33 mouse cellular contexts compared by ENCODE assay signal in genomic region chr6:48638553-48638952, GRCm38 (mm10). TPM values are rescaled to one million over a fixed set of nuclear protein-coding genes. Genes with fewer than 3 reads are reported as not detected.
DNase-seq lines count a peak whose midpoint lies in the region; ATAC-seq and TF ChIP-seq lines count a peak whose summit lies in the region.
"Had no signal": no experiment of that assay in that cellular context is flagged by ENCODE, and none has a peak within 500 bp of the region (broad histone marks: within the 10 kb centered on the region; RNA-seq: fewer than 3 reads in every experiment).

No protein-coding gene starts in this region.

- no peak overlapping the region for H3K4me2 ChIP-seq in kidney, embryonic 14.5 days (replicated peaks; ENCODE audit: low read depth, low read length)
- H3K4me2 ChIP-seq in liver, postnatal 0 days (ENCODE audit: low read depth, low read length): no peak overlapping the region
- no peak overlapping the region for H3K4me2 ChIP-seq in neural tube, embryonic 15.5 days
- H3K4me2 ChIP-seq: embryonic facial prominence, embryonic 13.5 days; embryonic facial prominence, embryonic 15.5 days; forebrain, embryonic 12.5 days had no signal

- TF ChIP-seq POLR2A in heart, adult 2 months (IDR thresholded peaks at IDR 0.05; ENCODE audit: insufficient read depth, low read depth, low read length): 0 out of 2 replicates have a peak, but pooled peaks have one; percentile 22
- no peak for TF ChIP-seq POLR2A in kidney, adult 2 months (IDR thresholded peaks at IDR 0.05; ENCODE audit: low read depth, low read length)
- TF ChIP-seq POLR2A in liver, adult 2 months (IDR thresholded peaks at IDR 0.05; ENCODE audit: extremely low read depth, insufficient read depth, low read length): no peak

- H3K27ac ChIP-seq in heart, adult 2 months: no peak overlapping the region
- no peak overlapping the region; the same call in 1 of the 2 replicates for H3K27ac ChIP-seq in kidney, adult 2 months (ENCODE audit: insufficient read depth, low read depth, low read length)
- no peak overlapping the region for H3K27ac ChIP-seq in kidney, embryonic 14.5 days (ENCODE audit: low read depth, low read length)
- no peak overlapping the region for H3K27ac ChIP-seq in liver, adult 2 months (replicated peaks; ENCODE audit: insufficient read depth, low read depth, low read length)
- H3K27ac ChIP-seq in liver, postnatal 0 days (ENCODE audit: low read depth): no peak overlapping the region
- no peak overlapping the region for H3K27ac ChIP-seq in neural tube, embryonic 15.5 days (replicated peaks)
- H3K27ac ChIP-seq: embryonic facial prominence, embryonic 13.5 days; embryonic facial prominence, embryonic 15.5 days; forebrain, embryonic 10.5 days; forebrain, embryonic 12.5 days had no signal

- no peaks in the 10 kb centered on the region for H3K9me3 ChIP-seq in kidney, embryonic 14.5 days (ENCODE audit: control insufficient read depth, low read length)
- no peaks in the 10 kb centered on the region for H3K9me3 ChIP-seq in liver, postnatal 0 days (ENCODE audit: low read length)
- H3K9me3 ChIP-seq in neural tube, embryonic 15.5 days (replicated peaks): no peaks in the 10 kb centered on the region
- H3K9me3 ChIP-seq: embryonic facial prominence, embryonic 13.5 days; embryonic facial prominence, embryonic 15.5 days; forebrain, embryonic 10.5 days; forebrain, embryonic 12.5 days; G1E had no signal

- no peaks in the 10 kb centered on the region for H3K4me1 ChIP-seq in heart, adult 2 months (ENCODE audit: control insufficient read depth, insufficient read depth, low read length)
- peaks cover 3% of the 10 kb centered on the region; the same call in 1 of the 2 replicates for H3K4me1 ChIP-seq in kidney, adult 2 months (ENCODE audit: control insufficient read depth, insufficient read depth, low read length)
- H3K4me1 ChIP-seq in kidney, embryonic 14.5 days (ENCODE audit: control insufficient read depth, insufficient read depth, low read length): no peaks in the 10 kb centered on the region
- H3K4me1 ChIP-seq in liver, adult 2 months (ENCODE audit: control insufficient read depth, insufficient read depth, low read length): no peaks in the 10 kb centered on the region
- H3K4me1 ChIP-seq in liver, postnatal 0 days (ENCODE audit: insufficient read depth): no peaks in the 10 kb centered on the region
- H3K4me1 ChIP-seq in neural tube, embryonic 15.5 days: no peaks in the 10 kb centered on the region
- H3K4me1 ChIP-seq: embryonic facial prominence, embryonic 13.5 days; embryonic facial prominence, embryonic 15.5 days; forebrain, embryonic 12.5 days had no signal

- ATAC-seq in kidney, embryonic 14.5 days (ENCODE audit: low FRiP score, low TSS enrichment): no peak
- no peak for ATAC-seq in liver, postnatal 0 days
- no peak for ATAC-seq in neural tube, embryonic 15.5 days (ENCODE audit: low FRiP score)
- ATAC-seq: activated CD4-positive, CD25-positive, alpha-beta regulatory T cell, adult 4 months; CD4-positive, CD25-positive, alpha-beta regulatory T cell, adult 4 months; forebrain, embryonic 14.5 days; Patski had no signal

- intact Hi-C loops in heart, adult 2 months (cut with DNase I): no loop called here
- intact Hi-C loops in heart, postnatal 14 days (cut with DNase I): no loop called here

- no peak for DNase-seq in heart, adult 2 months
- no peak for DNase-seq in heart, postnatal 14 days
- DNase-seq in kidney, adult 2 months: peak; percentile 66
- peak; percentile 6 for DNase-seq in liver, adult 2 months (ENCODE audit: extremely low read depth, low read depth, low spot score)
- DNase-seq in liver, postnatal 0 days: no peak
- peak; percentile 8 for DNase-seq in neural tube, embryonic 10.5 days (ENCODE audit: extremely low spot score, low spot score)
- DNase-seq: adrenal gland, adult 8-10 months; adrenal gland, postnatal 14 days; adrenal gland, postnatal 36 days; B cell, adult 2 months; cerebellum, adult 11 months; cerebellum, adult 18-20 months; cerebellum, adult 8-10 months; cerebellum, adult 9-11 months; cerebellum, postnatal 14 days; cerebellum, postnatal 36 days; embryo, embryonic 11 days had no signal

- no peaks in the 10 kb centered on the region for H3K36me3 ChIP-seq in heart, adult 2 months (ENCODE audit: control insufficient read depth, insufficient read depth, low read length)
- no peaks in the 10 kb centered on the region for H3K36me3 ChIP-seq in kidney, adult 2 months (ENCODE audit: control insufficient read depth, insufficient read depth, low read length)
- no peaks in the 10 kb centered on the region for H3K36me3 ChIP-seq in kidney, embryonic 14.5 days (ENCODE audit: control insufficient read depth, insufficient read depth, low read length)
- no peaks in the 10 kb centered on the region for H3K36me3 ChIP-seq in liver, adult 2 months (ENCODE audit: control insufficient read depth, insufficient read depth, low read length)
- H3K36me3 ChIP-seq in liver, postnatal 0 days (replicated peaks; ENCODE audit: insufficient read depth, low read length): no peaks in the 10 kb centered on the region
- no peaks in the 10 kb centered on the region for H3K36me3 ChIP-seq in neural tube, embryonic 15.5 days
- H3K36me3 ChIP-seq: embryonic facial prominence, embryonic 13.5 days; embryonic facial prominence, embryonic 15.5 days; forebrain, embryonic 10.5 days; forebrain, embryonic 12.5 days; G1E had no signal

- no peak for TF ChIP-seq CTCF in heart, adult 2 months (IDR thresholded peaks at IDR 0.05)
- TF ChIP-seq CTCF in kidney, adult 2 months (conservative IDR thresholded peaks at IDR 0.05; ENCODE audit: insufficient read depth, insufficient read length, low read depth, low read length): no peak
- no peak for TF ChIP-seq CTCF in liver, adult 2 months (IDR thresholded peaks at IDR 0.05; ENCODE audit: low read depth, low read length)
- TF ChIP-seq CTCF in liver, postnatal 0 days (IDR thresholded peaks at IDR 0.05; ENCODE audit: low read depth): no peak

- H3K27me3 ChIP-seq in heart, adult 2 months (ENCODE audit: control insufficient read depth, insufficient read depth, low read length): no peaks in the 10 kb centered on the region
- H3K27me3 ChIP-seq in kidney, adult 2 months (replicated peaks; ENCODE audit: control insufficient read depth, insufficient read depth, low read length): no peaks in the 10 kb centered on the region
- H3K27me3 ChIP-seq in kidney, embryonic 14.5 days (ENCODE audit: control insufficient read depth, insufficient read depth, low read length): no peaks in the 10 kb centered on the region
- H3K27me3 ChIP-seq in liver, adult 2 months (ENCODE audit: control insufficient read depth, insufficient read depth, low read length): no peaks in the 10 kb centered on the region
- H3K27me3 ChIP-seq in liver, postnatal 0 days (ENCODE audit: insufficient read depth, low read length): no peaks in the 10 kb centered on the region
- H3K27me3 ChIP-seq in neural tube, embryonic 15.5 days (replicated peaks): no peaks in the 10 kb centered on the region
- H3K27me3 ChIP-seq: CH12.LX; embryonic facial prominence, embryonic 13.5 days; embryonic facial prominence, embryonic 15.5 days; forebrain, embryonic 12.5 days; Patski had no signal

- no peak overlapping the region for H3K4me3 ChIP-seq in heart, adult 2 months
- no peak overlapping the region for H3K4me3 ChIP-seq in kidney, adult 2 months (ENCODE audit: insufficient read depth, low read depth, low read length)
- no peak overlapping the region for H3K4me3 ChIP-seq in kidney, embryonic 14.5 days (ENCODE audit: low read length)
- H3K4me3 ChIP-seq in liver, adult 2 months (ENCODE audit: insufficient read depth, low read depth, low read length): no peak overlapping the region
- no peak overlapping the region for H3K4me3 ChIP-seq in liver, postnatal 0 days (ENCODE audit: low read depth, low read length)
- H3K4me3 ChIP-seq in neural tube, embryonic 15.5 days (replicated peaks): no peak overlapping the region
- H3K4me3 ChIP-seq: embryonic facial prominence, embryonic 13.5 days; embryonic facial prominence, embryonic 15.5 days; erythroblast, embryonic 14.5 days; forebrain, embryonic 10.5 days; forebrain, embryonic 12.5 days had no signal

- WGBS in heart, adult 2 months: 53% methylated on average over 2 of the region's 2 CpGs
- WGBS in kidney, adult 2 months: 44% methylated on average over 2 of the region's 2 CpGs
- WGBS in kidney, embryonic 14.5 days: 77% methylated on average over 2 of the region's 2 CpGs
- 52% methylated on average over 2 of the region's 2 CpGs for WGBS in liver, adult 2 months
- 58% methylated on average over 2 of the region's 2 CpGs for WGBS in liver, postnatal 0 days (ENCODE audit: insufficient replicate concordance)
- WGBS in neural tube, embryonic 15.5 days: 70% methylated on average over 2 of the region's 2 CpGs

- no peaks in the 10 kb centered on the region for H3K79me2 ChIP-seq in heart, adult 2 months (replicated peaks; ENCODE audit: control insufficient read depth, insufficient read depth, low read length)
- no peaks in the 10 kb centered on the region for H3K79me2 ChIP-seq in liver, adult 2 months (ENCODE audit: control insufficient read depth, insufficient read depth, low read length)

- no peak for TF ChIP-seq EP300 in heart, adult 2 months (IDR thresholded peaks at IDR 0.05; ENCODE audit: insufficient read depth, low read depth, low read length)
- TF ChIP-seq EP300 in liver, postnatal 0 days (IDR thresholded peaks at IDR 0.05; ENCODE audit: low read depth): no peak

- H3K9ac ChIP-seq in heart, adult 2 months (ENCODE audit: low read depth, low read length): no peak overlapping the region
- H3K9ac ChIP-seq in kidney, embryonic 14.5 days (ENCODE audit: low read depth, low read length): no peak overlapping the region
- no peak overlapping the region for H3K9ac ChIP-seq in liver, adult 2 months (ENCODE audit: low read depth, low read length)
- H3K9ac ChIP-seq in liver, postnatal 0 days (replicated peaks): no peak overlapping the region
- no peak overlapping the region for H3K9ac ChIP-seq in neural tube, embryonic 15.5 days (replicated peaks)
- H3K9ac ChIP-seq: embryonic facial prominence, embryonic 13.5 days; embryonic facial prominence, embryonic 15.5 days; forebrain, embryonic 12.5 days had no signal

RNA-seq across cellular contexts. Expression of gene Gimap8, which starts 8.5 kb away (rescaled TPM):
- 1 to 10 TPM; 7.1 to 7.6 TPM for total RNA-seq in heart, adult 2 months (2021)
- 4.1 and 7.3 TPM in 2 replicates for polyA plus RNA-seq in heart, adult 2 months (2012; rRNA removed)
- total RNA-seq in heart, postnatal 14 days (2021): 10 to 100 TPM in 1 of 2 experiments, 1 to 10 TPM in 1; 8.6 to 11.0 TPM
- 6.1 and 9.1 TPM in 2 replicates for polyA plus RNA-seq in kidney, adult 2 months (2012; rRNA removed)
- polyA plus RNA-seq in kidney, embryonic 14.5 days (2014; fragmentation: Nextera tagmentation; extraction: Ambion mirVana): 1.1 and 1.4 TPM in 2 replicates
- 6.1 and 6.4 TPM in 2 replicates for total RNA-seq in liver, adult 2 months (2014; rRNA removed)
- 1.0 and 1.4 TPM in 2 replicates for polyA plus RNA-seq in liver, adult 2 months (2012; rRNA removed)
- polyA plus RNA-seq in liver, postnatal 0 days (2015; fragmentation: Nextera tagmentation; extraction: Ambion mirVana): 1.1 TPM in 2 replicates
- 0.73 and 1.4 TPM in 2 replicates for polyA plus RNA-seq in neural tube, embryonic 15.5 days (2015; fragmentation: Nextera tagmentation; extraction: Ambion mirVana)
- polyA plus RNA-seq: erythroblast, embryonic 14.5 days; G1E had no signal

RNA-seq across cellular contexts. Expression of gene AI854703, which starts 12.0 kb away (rescaled TPM):
- under 1 TPM; 0.16 to 0.29 TPM for total RNA-seq in heart, adult 2 months (2021)
- polyA plus RNA-seq in heart, adult 2 months (2012; rRNA removed): 0.68 and 1.1 TPM in 2 replicates
- total RNA-seq in heart, postnatal 14 days (2021): under 1 TPM; 0.24 to 0.67 TPM
- polyA plus RNA-seq in kidney, adult 2 months (2012; rRNA removed): 30.9 and 37.4 TPM in 2 replicates
- 0.90 and 1.4 TPM in 2 replicates for polyA plus RNA-seq in kidney, embryonic 14.5 days (2014; fragmentation: Nextera tagmentation; extraction: Ambion mirVana)
- under 0.01 TPM in 2 replicates for total RNA-seq in liver, adult 2 months (2014; rRNA removed)
- polyA plus RNA-seq in liver, adult 2 months (2012; rRNA removed): 0.06 and 0.10 TPM in 2 replicates
- polyA plus RNA-seq in liver, postnatal 0 days (2015; fragmentation: Nextera tagmentation; extraction: Ambion mirVana): 0.16 and 0.20 TPM in 2 replicates
- 30.5 and 31.4 TPM in 2 replicates for polyA plus RNA-seq in neural tube, embryonic 15.5 days (2015; fragmentation: Nextera tagmentation; extraction: Ambion mirVana)
- polyA plus RNA-seq: erythroblast, embryonic 14.5 days; G1E had no signal

RNA-seq across cellular contexts. Expression of gene Zfp775, which starts 36.7 kb away (rescaled TPM):
- 10 to 100 TPM; 11.8 to 12.9 TPM for total RNA-seq in heart, adult 2 months (2021)
- polyA plus RNA-seq in heart, adult 2 months (2012; rRNA removed): 6.2 and 7.0 TPM in 2 replicates
- 1 to 10 TPM; 8.2 to 8.3 TPM for total RNA-seq in heart, postnatal 14 days (2021)
- 4.3 and 6.1 TPM in 2 replicates for polyA plus RNA-seq in kidney, adult 2 months (2012; rRNA removed)
- 5.7 and 6.6 TPM in 2 replicates for polyA plus RNA-seq in kidney, embryonic 14.5 days (2014; fragmentation: Nextera tagmentation; extraction: Ambion mirVana)
- 0.83 and 1.5 TPM in 2 replicates for total RNA-seq in liver, adult 2 months (2014; rRNA removed)
- polyA plus RNA-seq in liver, adult 2 months (2012; rRNA removed): 2.0 and 2.4 TPM in 2 replicates
- polyA plus RNA-seq in liver, postnatal 0 days (2015; fragmentation: Nextera tagmentation; extraction: Ambion mirVana): 0.93 and 1.8 TPM in 2 replicates
- 12.8 and 13.0 TPM in 2 replicates for polyA plus RNA-seq in neural tube, embryonic 15.5 days (2015; fragmentation: Nextera tagmentation; extraction: Ambion mirVana)
- polyA plus RNA-seq: G1E had no signal

RNA-seq across cellular contexts. Expression of gene Gimap9, which starts 37.4 kb away (rescaled TPM):
- total RNA-seq in heart, adult 2 months (2021): 1 to 10 TPM; 3.1 to 3.4 TPM
- polyA plus RNA-seq in heart, adult 2 months (2012; rRNA removed): 1.8 and 3.7 TPM in 2 replicates
- total RNA-seq in heart, postnatal 14 days (2021): 1 to 10 TPM; 4.2 to 6.4 TPM
- 6.8 and 10.1 TPM in 2 replicates for polyA plus RNA-seq in kidney, adult 2 months (2012; rRNA removed)
- 9.9 and 13.4 TPM in 2 replicates for polyA plus RNA-seq in kidney, embryonic 14.5 days (2014; fragmentation: Nextera tagmentation; extraction: Ambion mirVana)
- 11.6 and 12.2 TPM in 2 replicates for total RNA-seq in liver, adult 2 months (2014; rRNA removed)
- polyA plus RNA-seq in liver, adult 2 months (2012; rRNA removed): 4.2 and 6.3 TPM in 2 replicates
- 10.2 and 10.9 TPM in 2 replicates for polyA plus RNA-seq in liver, postnatal 0 days (2015; fragmentation: Nextera tagmentation; extraction: Ambion mirVana)
- polyA plus RNA-seq in neural tube, embryonic 15.5 days (2015; fragmentation: Nextera tagmentation; extraction: Ambion mirVana): 1.9 and 11.8 TPM in 2 replicates
- polyA plus RNA-seq: erythroblast, embryonic 14.5 days had no signal

RNA-seq across cellular contexts. Expression of gene Gm44965, which starts 44.8 kb away (rescaled TPM):
- not detected for total RNA-seq in heart, adult 2 months (2021)
- not detected in 2 replicates for polyA plus RNA-seq in heart, adult 2 months (2012; rRNA removed)
- not detected for total RNA-seq in heart, postnatal 14 days (2021)
- polyA plus RNA-seq in kidney, adult 2 months (2012; rRNA removed): 0.42 and 0.49 TPM in 2 replicates
- polyA plus RNA-seq in kidney, embryonic 14.5 days (2014; fragmentation: Nextera tagmentation; extraction: Ambion mirVana): 0.77 TPM in 1 of 2 replicates, not detected in the other
- not detected in 2 replicates for total RNA-seq in liver, adult 2 months (2014; rRNA removed)
- polyA plus RNA-seq in liver, adult 2 months (2012; rRNA removed): not detected in 2 replicates
- not detected in 2 replicates for polyA plus RNA-seq in liver, postnatal 0 days (2015; fragmentation: Nextera tagmentation; extraction: Ambion mirVana)
- not detected in 2 replicates for polyA plus RNA-seq in neural tube, embryonic 15.5 days (2015; fragmentation: Nextera tagmentation; extraction: Ambion mirVana)
- total RNA-seq: adrenal gland, adult 18-20 months; adrenal gland, postnatal 14 days; adrenal gland, postnatal 36 days; CH12.LX; common myeloid progenitor, adult 5-6 weeks; G1E had no signal
- polyA plus RNA-seq: activated CD4-positive, CD25-positive, alpha-beta regulatory T cell, adult 4 months; CD4-positive, CD25-positive, alpha-beta regulatory T cell, adult 4 months; embryonic facial prominence, embryonic 11.5 days; embryonic facial prominence, embryonic 13.5 days; embryonic facial prominence, embryonic 15.5 days; erythroblast, embryonic 14.5 days; forebrain, embryonic 12.5 days; forebrain, embryonic 14.5 days; G1E had no signal

Comparison
In these comparisons a context has a peak if more than half of its experiments do, and no peak if none do; other contexts are left out.
1. DNase-seq: peak in kidney, adult 2 months (single experiment), liver, adult 2 months (single experiment) and neural tube, embryonic 10.5 days (single experiment); none in heart, adult 2 months (0 of 2), heart, postnatal 14 days (0 of 2) and liver, postnatal 0 days (single experiment).
2. RNA of gene AI854703, which starts 12.0 kb away (polyA plus RNA-seq): 30.5 to 31.4 TPM in neural tube, embryonic 15.5 days and 30.9 to 37.4 TPM in kidney, adult 2 months; 0.90 to 1.4 TPM in kidney, embryonic 14.5 days, 0.68 to 1.1 TPM in heart, adult 2 months, 0.16 to 0.20 TPM in liver, postnatal 0 days and 0.06 to 0.10 TPM in liver, adult 2 months; every median in the first group is over 10 times any median in the second.